Mouse (Mus musculus) T-helper 17 cell (primary cell): ENCODE data around the gene Ercc5.

Experiments
- in situ Hi-C, 2 experiments: fragments of 300-600 bp; cut with MboI, MseI; formaldehyde crosslinking; loops; 1 replicate in 1 of 2; 2 replicates in 1 of 2; pipeline ENCODE4 v1.15.1; 2025; ENCODE audit warnings: high pct_unique_total_duplicates in 2 of 2

Gene Ercc5

DNA sequence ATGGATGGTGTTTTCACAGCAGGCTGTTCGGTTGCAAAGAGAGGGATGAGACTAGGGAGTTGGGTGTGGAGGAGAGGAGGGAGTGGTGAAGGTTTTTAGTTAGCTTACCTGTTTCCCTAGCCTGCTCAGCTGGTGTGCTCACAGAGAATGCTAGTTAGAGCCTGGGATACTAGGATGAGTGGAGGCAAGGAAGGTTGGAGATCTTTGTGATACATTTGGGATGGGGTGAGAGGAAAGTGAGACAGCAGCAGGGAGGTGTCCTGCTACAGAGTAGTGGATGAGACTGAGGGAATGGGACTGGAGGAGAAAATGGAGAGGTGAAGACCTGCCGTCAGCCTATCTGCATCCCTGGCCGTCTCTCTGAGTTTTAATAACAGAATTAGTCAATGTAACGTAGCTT is 25.1 kb downstream of the Ercc5 start:
- in situ Hi-C loops: no loop called here

DNA sequence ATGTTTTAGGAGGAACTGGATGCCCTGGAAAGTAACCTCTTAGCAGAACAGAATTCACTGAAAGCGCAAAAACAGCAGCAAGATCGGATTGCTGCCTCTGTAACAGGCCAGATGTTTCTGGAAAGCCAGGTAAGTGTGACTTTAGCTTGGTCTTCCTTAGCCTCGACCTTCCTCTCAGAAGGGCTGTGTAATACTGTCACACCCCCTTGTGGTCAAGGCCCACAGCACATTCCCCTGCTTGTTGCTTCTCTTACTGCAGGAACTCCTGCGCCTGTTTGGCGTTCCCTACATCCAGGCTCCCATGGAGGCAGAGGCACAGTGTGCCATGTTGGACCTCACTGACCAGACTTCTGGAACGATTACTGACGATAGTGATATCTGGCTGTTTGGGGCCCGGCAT is 26.4 kb downstream of the Ercc5 start:
- in situ Hi-C loops: no loop called here

DNA sequence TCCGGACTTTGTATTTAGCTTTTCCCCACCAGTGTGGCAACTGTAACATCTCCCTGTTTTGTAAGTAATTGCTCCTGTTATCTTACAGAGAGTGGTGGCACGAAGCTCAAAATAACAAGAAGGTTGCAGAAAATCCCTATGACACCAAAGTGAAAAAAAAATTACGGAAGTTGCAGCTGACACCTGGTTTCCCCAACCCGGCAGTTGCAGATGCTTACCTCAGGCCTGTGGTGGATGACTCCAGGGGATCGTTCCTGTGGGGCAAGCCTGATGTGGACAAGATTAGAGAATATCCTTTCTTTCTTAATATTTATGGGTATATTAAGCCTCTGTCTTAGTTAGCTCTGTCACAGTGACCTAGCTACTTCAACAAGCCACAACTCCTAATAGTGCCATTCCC is 30.5 kb downstream of the Ercc5 start:
- in situ Hi-C loops: no loop called here

DNA sequence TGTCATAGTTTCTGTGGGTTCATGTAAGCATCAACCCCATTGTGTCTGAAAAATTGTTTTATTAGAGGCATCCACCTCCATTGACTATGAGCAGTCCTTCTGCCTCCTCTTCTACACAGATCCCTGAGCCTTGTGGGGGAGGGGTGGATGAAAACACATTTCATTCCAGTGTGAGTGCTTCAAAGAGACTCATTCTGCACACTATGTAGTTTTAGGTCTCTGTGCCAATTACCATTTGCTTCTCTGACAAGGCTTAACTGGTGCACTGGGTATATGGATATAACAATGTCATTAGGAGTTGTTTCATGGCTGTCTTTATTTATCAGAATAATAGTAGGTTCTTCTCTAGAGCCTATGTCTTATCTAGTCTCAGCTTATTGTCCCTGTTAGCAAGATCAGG is 38.9 kb downstream of the Ercc5 start:
- in situ Hi-C loops: no loop called here

DNA sequence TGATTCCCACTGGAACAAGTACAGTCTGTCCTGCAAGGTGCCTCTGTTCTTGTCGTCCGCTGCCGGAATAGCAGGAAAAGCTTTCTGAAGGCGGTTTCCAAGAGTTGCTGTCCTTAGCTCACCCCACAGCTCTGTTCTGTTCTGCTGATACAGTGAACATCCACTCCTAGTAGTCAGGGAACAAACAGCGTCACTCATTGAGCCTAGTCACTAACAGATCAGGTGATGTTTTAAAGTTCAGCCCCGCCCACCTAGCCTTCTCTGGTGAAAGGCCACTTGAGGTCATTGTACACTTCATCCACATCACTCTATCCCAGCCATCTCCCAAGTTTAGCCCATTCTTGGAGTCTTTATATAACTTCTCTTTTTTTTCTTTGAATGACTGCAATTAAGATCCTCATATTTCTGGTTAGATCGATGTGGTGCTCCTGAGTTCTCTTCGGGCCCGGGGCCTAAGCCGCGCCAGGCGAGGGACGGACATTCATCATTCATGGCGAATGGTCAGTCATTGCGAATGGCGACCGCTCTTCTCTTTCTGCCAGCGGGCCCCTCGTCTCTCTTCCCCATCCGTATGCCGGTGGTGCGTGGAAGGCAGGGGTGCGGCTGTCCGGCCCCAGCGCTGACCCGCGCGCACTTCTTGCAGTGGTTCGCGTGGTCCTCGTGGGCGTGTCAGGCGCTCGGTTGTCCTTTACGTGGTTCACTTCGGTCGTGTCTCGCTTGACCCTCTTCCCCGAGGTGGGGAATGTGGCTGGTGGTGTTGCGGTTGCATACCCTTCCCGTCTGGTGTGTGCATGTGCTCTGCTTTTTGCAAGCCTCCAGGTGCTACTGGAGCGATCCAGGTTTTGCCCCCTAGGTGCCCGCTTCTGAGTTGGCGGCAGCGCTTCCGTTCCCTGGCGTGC is 51.0 kb downstream of the Ercc5 start:
- in situ Hi-C loops: no loop called here

DNA sequence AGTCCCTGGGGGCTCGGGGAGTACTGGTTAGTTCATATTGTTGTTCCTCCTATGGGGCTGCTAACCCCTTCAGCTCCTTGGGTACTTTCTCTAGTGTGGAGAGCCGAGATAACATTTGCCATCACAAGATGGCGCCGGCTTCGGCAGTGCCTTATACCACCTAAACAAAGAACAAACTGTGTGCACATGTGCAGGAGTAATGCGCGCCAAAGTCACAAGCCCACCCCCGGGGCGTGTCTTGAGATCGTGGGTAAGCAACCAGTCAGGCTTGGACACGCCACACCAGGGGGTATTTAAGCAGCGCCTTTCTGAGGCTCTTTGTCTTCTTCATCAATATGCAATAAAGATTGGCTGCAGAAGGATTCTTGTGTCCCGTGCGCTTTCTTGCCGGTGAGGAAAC is 55.3 kb downstream of the Ercc5 start:
- in situ Hi-C loops: no loop called here

DNA sequence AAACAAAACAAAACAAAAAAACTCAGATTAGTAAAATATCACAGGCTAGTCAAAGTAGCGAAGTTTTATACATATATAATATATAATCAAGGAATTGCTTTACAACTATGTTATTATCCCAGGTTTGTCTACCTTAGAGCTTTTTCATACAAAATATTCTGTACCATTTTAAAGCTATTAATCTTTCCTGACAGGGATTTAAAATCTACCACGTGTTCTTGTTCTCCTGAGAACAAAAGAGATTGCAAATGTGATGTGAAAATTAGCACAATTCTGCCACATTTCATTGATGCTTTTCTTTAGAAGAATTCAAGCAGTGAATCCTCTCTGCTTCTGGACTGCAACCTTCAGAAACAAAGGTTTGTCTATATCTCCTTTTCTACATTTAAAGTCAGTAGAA is 66.9 kb downstream of the Ercc5 start:
- in situ Hi-C loops: loop anchor here in 1 of 2 experiments (10.0 kb wide), 1 partner anchor 340 kb away; the partner anchor contains the start of gene Gulp1

DNA sequence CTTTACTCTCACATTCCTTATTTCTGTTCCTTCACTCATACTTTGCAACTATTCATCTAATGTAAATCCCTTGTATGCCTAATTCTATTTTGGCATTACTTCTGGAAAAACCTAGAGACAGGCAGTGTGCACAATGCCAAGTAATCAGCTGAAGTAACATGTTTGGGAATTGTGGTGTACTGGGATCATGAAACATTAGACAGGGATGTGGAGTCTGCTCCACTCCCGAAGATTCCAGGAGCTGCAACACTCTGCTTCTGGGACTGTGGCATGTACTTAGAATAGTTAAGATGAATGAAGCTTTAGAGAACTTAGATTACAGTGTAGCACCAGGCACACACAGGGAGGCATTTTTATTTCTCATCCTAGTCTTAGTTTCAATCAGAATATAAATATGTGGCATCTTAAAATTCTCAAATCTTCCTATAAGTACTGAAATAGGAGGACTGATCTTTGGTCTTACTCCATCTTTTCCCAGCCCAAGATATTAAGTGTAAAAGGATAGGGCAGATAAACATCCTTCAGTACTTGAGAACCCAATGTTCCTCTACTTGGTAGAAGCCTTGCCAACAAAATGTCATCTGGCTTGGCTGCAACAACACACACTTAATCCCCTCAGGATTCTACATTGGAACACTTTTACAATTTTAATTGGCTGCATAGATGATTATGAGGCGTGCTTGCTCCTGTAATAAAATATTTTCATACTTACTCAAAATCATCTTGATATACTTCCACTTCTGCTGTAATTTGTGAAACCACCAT is 69.0 kb downstream of the Ercc5 start:
- in situ Hi-C loops: loop anchor here in 1 of 2 experiments (10.0 kb wide), 1 partner anchor 338 kb away; the partner anchor contains the start of gene Gulp1

DNA sequence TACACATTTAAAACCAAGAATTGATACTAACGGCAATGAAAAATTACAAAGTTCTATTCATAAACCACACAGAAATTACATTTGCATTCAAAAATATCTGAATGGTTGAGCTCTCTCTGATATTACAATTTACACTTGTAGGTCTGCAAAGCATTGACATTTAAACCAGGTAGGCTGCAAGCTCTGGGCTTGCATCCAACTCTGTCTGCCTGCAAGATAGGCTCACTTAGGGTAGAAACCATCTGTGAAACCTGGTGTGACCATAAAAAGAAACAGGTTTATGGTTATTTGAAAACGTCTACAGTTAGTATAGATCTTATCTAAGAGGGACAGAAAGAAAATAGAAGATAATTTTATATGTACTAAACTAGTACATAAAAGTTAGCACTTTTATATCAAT is 69.6 kb downstream of the Ercc5 start:
- in situ Hi-C loops: loop anchor here in 1 of 2 experiments (10.0 kb wide), 1 partner anchor 338 kb away; the partner anchor contains the start of gene Gulp1

DNA sequence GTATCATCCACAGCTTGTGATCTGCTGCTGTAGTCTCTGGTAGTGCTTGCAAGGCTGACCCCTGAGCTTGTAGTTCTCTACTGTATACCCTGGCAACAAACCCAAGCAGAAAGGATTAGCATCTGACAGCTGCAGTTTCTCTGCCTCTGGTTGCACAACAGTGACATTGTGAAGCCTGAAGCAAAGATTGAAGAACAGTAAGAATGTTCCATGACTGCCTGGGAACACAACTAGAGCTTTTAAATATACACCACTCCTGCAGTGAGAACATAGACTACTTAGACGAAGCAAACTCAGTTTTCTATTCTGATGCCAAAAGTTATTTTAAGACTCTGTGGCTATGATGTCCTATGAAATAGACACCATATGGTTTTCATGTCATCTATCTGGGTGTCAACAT is 71.3 kb downstream of the Ercc5 start, which contains the start of gene Mettl21e:
Gene Mettl21e, minus strand, starts transcription at position 86 of the 400 bp plus-strand sequence.
- in situ Hi-C loops: loop anchor here in 1 of 2 experiments (10.0 kb wide), 1 partner anchor 336 kb away; the partner anchor contains the start of gene Gulp1

DNA sequence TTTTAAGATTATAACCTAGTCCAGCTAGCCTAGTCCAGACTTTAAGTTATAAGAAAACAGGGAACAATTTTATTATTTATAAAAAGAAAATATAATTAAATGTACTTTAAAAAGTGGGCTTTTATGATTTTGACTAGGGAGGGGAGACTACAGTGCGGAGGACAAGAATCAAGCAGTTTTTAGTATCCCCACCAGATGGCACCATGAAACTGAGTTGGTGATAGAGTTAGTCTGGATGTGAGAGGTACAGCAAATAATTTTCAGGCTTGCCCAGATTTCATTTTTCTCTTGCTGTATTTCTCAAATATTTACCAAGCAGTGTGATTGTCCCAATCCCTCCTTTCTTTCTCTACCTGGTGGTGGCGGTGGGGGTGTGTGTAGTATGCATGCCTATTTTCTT is 81.5 kb downstream of the Ercc5 start:
- in situ Hi-C loops: loop anchor here in 1 of 2 experiments (25.0 kb wide), 1 partner anchor 1533 kb away; no protein-coding TSS in a partner anchor
